Mouse (Mus musculus) adrenal gland, adult (tissue): Measurements from ENCODE around the gene H2al1i.
"Not testable (repeated sequence)": the region's sequence is repeated elsewhere in the genome, so short reads cannot be mapped to it uniquely, and the experiment has no call there.

Experiments
- DNase-seq, 2 experiments: peaks; one replicate each; pipeline ENCODE4 v3.0.0; 2022 to 2023; ENCODE audit warnings: low spot score in 1 of 2; ENCODE audit not compliant: inconsistent age in 2 of 2

Gene H2al1i

DNA sequence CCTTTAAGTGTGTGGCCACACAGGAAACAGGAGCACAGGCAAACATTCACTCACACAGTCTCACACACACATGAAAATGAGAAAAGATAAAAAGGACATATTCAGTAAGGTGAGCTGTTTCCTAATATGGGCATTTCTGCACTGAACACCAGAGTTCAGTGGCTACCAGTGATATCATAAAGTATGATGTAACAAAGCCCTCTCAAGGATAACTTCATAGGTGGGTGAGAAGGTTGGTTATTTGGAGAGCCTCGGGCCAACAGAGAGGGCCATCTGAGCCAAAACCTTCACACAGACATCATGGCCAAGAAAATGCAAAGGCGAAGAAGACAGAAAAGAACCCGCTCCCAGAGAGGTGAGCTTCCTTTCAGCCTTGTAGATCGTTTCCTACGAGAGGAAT is at the start of gene H2al1i:
Gene H2al1i (plus strand): TSS at position 301 of the 400 bp plus-strand sequence.
- not testable (repeated sequence) for DNase-seq

DNA sequence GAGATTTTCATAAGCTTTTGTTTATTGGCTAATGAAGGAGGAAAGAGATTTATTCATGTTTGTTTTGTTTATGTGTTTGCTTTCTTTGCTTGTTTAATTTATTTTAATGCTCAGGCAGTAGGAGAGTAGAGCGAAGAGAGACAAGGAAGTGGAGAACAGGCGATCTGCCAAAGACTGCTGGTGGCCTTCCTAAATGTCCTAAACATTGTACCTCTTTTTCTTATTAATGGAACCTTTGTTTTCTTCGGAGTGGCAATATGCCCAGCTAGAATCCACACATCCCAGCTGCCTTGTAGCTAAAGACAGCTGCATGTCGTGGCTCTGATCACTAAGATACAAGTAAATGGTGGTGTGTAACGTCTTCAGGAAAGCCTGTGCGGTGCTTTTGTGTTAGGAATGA is 47.4 kb upstream of the H2al1i start:
- DNase-seq, result no peak

DNA sequence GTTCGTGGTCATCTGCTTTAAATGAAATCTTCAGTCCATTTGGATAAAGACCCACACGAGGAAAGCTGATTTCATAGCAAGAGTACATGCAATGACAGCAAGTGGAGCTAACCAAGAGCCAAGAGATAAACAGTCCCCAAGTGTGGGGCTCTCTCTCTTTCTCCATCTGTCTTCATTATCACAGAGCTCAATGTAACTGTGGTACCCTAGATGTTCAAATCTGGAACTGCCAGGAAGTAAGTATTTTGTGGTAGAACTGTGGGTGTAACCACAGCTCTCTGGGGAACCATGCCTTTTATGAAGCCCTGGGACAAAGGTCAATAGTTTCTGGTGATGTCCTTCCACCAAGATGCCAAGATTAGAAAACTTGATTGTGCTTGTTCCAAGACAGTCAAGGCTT is 43.7 kb upstream of the H2al1i start:
- no peak for DNase-seq

DNA sequence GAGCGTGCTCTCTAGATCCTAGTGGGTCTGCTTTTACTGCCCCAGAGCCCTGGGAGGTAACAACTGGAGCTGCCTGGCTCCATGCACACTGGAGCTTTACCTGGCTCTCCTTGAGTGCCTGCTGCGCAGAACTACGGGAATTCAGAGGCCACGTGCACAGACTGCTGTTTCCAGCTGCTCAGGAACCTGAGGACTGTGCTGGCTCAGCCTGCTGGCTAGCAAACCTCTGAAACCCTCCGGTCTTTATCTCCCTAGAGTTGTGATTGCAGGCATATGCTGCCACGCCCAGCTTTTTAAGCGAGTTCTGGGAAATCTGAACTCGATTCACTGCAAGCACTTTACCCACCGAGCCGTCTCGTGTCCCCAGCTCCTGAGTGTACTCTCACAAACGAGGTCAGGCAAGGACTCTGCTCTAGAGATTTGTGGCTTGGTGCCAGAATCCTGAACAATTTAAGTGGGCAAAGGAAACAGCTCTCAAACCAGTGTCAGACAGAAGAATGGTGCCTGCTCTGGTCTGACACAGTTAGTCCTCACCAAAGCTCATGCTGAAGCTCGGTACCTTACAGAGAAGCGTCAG is 36.1 kb upstream of the H2al1i start:
- DNase-seq, result peak in 1 of 2 experiments; percentile 45

DNA sequence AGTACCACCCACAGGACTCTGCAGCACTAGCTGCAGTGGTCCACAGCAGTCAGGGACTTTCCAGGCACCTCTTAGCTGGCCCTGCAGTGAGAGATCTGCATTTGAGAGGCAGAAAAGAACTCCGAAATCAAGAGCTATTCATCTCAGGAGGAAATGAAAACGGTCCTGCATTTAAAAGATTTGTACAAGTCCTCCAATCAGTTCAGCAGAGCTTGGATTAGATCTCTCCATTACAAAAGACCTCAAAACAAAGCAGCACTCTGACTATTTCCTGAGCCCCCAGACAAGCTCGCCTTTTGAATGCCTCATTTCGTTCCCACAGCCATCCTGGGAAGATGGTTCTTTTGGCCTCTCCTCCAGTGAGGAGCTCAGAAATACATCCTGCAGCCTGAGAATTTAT is 35.2 kb upstream of the H2al1i start:
- DNase-seq, result no peak

DNA sequence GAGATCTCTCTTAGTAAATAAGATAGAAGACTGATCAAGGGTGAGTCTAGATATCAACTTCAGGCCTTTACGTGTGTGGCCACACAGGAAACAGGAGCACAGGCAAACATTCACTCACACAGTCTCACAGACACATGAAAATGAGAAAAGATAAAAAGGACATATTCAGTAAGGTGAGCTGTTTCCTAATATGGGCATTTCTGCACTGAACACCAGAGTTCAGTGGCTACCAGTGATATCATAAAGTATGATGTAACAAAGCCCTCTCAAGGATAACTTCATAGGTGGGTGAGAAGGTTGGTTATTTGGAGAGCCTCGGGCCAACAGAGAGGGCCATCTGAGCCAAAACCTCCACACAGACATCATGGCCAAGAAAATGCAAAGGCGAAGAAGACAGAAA is 25.5 kb upstream of the H2al1i start, which contains the start of gene H2al1a:
Gene H2al1a (plus strand): TSS at position 301 of the 400 bp plus-strand sequence.
- DNase-seq, result not testable (repeated sequence)

DNA sequence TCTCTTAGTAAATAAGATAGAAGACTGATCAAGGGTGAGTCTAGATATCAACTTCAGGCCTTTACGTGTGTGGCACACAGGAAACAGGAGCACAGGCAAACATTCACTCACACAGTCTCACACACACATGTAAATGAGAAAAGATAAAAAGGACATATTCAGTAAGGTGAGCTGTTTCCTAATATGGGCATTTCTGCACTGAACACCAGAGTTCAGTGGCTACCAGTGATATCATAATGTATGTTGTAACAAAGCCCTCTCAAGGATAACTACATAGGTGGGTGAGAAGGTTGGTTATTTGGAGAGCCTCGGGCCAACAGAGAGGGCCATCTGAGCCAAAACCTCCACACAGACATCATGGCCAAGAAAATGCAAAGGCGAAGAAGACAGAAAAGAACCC is 22.3 kb upstream of the H2al1i start, which contains the start of gene H2al1b:
Gene H2al1b (plus strand): TSS at position 301 of the 400 bp plus-strand sequence.
- not testable (repeated sequence) for DNase-seq

DNA sequence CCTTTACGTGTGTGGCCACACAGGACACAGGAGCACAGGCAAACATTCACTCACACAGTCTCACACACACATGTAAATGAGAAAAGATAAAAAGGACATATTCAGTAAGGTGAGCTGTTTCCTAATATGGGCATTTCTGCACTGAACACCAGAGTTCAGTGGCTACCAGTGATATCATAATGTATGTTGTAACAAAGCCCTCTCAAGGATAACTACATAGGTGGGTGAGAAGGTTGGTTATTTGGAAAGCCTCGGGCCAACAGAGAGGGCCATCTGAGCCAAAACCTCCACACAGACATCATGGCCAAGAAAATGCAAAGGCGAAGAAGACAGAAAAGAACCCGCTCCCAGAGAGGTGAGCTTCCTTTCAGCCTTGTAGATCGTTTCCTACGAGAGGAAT is 19.1 kb upstream of the H2al1i start, which contains the start of gene H2al1c:
Gene H2al1c (plus strand): TSS at position 301 of the 400 bp plus-strand sequence.
- not testable (repeated sequence) for DNase-seq

DNA sequence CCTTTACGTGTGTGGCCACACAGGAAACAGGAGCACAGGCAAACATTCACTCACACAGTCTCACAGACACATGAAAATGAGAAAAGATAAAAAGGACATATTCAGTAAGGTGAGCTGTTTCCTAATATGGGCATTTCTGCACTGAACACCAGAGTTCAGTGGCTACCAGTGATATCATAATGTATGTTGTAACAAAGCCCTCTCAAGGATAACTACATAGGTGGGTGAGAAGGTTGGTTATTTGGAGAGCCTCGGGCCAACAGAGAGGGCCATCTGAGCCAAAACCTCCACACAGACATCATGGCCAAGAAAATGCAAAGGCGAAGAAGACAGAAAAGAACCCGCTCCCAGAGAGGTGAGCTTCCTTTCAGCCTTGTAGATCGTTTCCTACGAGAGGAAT is 15.9 kb upstream of the H2al1i start, which contains the start of gene H2al1d:
Gene H2al1d (plus strand): TSS at position 301 of the 400 bp plus-strand sequence.
- DNase-seq, result not testable (repeated sequence)

DNA sequence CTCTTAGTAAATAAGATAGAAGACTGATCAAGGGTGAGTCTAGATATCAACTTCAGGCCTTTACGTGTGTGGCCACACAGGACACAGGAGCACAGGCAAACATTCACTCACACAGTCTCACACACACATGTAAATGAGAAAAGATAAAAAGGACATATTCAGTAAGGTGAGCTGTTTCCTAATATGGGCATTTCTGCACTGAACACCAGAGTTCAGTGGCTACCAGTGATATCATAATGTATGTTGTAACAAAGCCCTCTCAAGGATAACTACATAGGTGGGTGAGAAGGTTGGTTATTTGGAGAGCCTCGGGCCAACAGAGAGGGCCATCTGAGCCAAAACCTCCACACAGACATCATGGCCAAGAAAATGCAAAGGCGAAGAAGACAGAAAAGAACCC is 12.8 kb upstream of the H2al1i start, which contains the start of gene H2al1e:
Gene H2al1e (plus strand): TSS at position 301 of the 400 bp plus-strand sequence.
- DNase-seq, result not testable (repeated sequence)

DNA sequence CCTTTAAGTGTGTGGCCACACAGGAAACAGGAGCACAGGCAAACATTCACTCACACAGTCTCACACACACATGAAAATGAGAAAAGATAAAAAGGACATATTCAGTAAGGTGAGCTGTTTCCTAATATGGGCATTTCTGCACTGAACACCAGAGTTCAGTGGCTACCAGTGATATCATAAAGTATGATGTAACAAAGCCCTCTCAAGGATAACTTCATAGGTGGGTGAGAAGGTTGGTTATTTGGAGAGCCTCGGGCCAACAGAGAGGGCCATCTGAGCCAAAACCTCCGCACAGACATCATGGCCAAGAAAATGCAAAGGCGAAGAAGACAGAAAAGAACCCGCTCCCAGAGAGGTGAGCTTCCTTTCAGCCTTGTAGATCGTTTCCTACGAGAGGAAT is 9.6 kb upstream of the H2al1i start, which contains the start of gene H2al1f:
Gene H2al1f (plus strand): TSS at position 301 of the 400 bp plus-strand sequence.
- not testable (repeated sequence) for DNase-seq

DNA sequence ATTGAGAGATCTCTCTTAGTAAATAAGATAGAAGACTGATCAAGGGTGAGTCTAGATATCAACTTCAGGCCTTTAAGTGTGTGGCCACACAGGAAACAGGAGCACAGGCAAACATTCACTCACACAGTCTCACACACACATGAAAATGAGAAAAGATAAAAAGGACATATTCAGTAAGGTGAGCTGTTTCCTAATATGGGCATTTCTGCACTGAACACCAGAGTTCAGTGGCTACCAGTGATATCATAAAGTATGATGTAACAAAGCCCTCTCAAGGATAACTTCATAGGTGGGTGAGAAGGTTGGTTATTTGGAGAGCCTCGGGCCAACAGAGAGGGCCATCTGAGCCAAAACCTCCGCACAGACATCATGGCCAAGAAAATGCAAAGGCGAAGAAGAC is 6.5 kb upstream of the H2al1i start, which contains the start of gene H2al1g:
Gene H2al1g (plus strand): TSS at position 301 of the 400 bp plus-strand sequence.
- DNase-seq, result not testable (repeated sequence)

DNA sequence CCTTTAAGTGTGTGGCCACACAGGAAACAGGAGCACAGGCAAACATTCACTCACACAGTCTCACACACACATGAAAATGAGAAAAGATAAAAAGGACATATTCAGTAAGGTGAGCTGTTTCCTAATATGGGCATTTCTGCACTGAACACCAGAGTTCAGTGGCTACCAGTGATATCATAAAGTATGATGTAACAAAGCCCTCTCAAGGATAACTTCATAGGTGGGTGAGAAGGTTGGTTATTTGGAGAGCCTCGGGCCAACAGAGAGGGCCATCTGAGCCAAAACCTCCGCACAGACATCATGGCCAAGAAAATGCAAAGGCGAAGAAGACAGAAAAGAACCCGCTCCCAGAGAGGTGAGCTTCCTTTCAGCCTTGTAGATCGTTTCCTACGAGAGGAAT is 3.3 kb upstream of the H2al1i start, which contains the start of gene H2al1h:
Gene H2al1h (plus strand): TSS at position 301 of the 400 bp plus-strand sequence.
- DNase-seq, result not testable (repeated sequence)

DNA sequence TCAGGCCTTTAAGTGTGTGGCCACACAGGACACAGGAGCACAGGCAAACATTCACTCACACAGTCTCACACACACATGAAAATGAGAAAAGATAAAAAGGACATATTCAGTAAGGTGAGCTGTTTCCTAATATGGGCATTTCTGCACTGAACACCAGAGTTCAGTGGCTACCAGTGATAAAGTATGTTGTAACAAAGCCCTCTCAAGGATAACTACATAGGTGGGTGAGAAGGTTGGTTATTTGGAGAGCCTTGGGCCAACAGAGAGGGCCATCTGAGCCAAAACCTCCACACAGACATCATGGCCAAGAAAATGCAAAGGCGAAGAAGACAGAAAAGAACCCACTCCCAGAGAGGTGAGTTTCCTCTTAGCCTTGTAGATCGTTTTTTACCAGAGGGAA is 3.1 kb downstream of the H2al1i start, which contains the start of gene H2al1j:
Gene H2al1j (plus strand): TSS at position 301 of the 400 bp plus-strand sequence.
- DNase-seq, result not testable (repeated sequence)

DNA sequence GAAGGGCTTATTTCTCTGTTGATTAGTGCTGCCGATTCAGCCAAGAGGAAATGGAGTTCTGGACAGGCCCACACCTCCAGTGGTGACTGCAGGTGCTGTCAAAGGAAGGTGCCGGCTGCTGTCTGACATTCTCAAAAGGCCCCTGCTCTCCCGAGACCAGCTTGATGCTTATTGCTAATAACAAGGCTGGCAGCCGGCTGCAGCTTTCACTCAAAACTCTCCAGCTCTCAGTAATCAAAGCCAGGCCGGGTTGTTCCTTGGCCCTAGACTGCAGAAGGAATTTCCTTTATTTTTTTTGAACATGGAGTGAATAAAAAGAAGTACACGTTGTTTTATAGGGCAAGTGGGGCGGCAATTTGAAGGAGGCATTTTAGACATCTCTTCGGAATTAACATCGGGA is 21.3 kb downstream of the H2al1i start:
- DNase-seq, result no peak

DNA sequence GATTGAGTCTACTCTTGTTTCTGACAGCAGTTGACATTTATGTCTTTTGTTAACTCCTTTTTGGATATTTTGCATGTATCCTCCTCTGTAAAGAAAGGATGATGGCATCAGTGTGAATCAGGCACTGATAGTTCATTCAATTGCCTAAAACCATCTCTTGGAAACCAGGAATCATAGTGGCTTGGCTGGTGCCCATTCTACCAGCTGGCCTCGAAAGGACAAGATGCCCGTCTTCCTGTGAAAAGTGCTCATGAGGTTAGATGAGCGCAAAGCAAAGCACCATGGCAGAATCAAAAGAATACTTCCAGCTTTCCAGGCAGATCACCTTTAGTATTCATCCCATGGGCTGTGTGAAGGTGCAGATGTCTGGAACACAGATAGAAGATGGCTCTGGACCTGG is 22.3 kb downstream of the H2al1i start:
- DNase-seq, result no peak

DNA sequence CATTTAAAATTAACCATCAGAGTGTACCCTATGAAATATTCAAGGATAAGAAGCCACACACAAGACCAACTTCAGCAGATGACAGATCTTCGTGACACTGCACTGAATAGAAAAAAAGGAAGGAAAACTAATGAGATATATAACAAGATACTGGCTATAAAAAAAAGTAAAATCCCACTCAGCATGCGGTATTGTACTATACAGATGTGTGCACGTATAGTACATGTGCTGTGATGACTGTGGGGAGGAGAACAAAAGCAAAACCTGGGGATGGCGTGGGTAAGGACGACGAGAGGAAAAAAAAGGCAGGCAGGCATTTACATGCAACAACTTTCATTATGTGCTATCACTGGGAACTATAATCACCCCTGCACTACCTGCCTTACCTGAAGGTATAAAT is 36.4 kb downstream of the H2al1i start:
- no peak for DNase-seq

DNA sequence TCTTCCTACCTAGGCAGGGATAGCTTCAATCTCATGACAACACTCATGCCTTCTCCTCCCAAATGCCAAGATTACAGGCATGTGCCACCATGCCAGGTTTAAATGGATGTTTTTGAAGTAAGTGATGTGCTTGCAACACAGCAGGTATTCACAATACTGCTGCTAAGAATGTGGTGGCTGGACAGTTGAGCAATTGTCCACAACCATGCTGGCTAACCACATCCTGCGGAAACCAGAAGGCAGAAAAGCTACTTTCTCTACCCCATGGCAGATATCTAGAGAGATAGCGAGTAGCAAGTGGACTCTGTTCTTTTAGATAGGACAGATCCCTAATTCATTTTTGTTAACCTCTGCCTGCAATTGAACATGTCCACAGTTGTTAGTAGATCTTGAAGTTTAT is 36.8 kb downstream of the H2al1i start:
- DNase-seq, result no peak

DNA sequence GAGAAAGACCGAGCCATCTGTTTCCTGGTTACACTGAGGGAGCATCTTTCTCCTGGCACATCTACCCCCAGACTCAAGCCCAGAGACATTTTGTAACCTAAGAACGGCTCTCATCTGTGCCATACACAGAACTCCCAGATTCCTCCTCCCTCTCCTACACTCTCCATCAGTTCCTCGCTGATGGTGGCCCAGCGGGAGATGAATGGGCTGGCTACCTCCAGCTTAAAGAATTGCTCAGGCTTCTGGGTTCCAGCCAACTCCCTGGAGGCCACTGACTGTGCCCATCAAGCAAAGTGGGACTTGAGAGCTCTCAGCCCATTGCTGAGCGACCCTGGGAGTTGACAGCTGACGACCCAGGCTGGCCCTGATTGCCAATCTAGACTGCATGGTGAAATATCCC is 39.4 kb downstream of the H2al1i start:
- DNase-seq, result peak; percentile 3 to 62

DNA sequence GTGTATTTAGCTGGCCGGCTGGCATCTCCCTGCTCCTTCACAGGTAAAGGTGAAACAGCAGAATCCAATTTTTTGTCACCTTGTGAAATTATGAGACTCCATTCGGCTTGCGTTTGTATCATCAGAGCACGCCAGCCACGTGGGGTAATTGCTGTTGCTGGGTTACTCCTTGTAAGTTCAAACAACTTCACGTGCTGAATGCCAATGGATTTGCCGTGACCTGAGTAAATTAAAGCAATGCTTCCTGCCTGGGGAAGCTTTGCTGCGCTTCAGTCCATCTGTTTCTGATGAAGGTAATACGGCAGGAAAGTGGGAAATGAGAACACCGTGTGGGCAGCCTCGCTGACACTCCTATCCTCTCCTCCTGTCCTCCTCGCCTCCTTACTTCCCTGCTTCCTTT is 40.7 kb downstream of the H2al1i start:
- DNase-seq, result no peak
